Mouse (Mus musculus): Measurements from ENCODE around the gene Ranbp6. TPM values are rescaled to one million over a fixed set of nuclear protein-coding genes. Genes with fewer than 3 reads are reported as not detected.

The Ranbp6 gene
- total and polyA plus RNA-seq, 3 experiments: 22.6 to 23.7 TPM; not detected in 1

GRCm38 (mm10) chr19:29803946-29804345 is 8.8 kb downstream of the Ranbp6 start:
- peak overlapping the region; percentile 46 for H3K9ac ChIP-seq (ENCODE audit: control insufficient read depth, low read depth, low read length, poor library complexity, severe bottlenecking)
- no peak for TF ChIP-seq ELF1 (IDR thresholded peaks at IDR 0.05; ENCODE audit: low read depth, low read length)
- no peak for TF ChIP-seq ZNF384 (IDR thresholded peaks at IDR 0.05; ENCODE audit: low read depth, low read length)
- no peak for TF ChIP-seq ZMIZ1 (IDR thresholded peaks at IDR 0.05; ENCODE audit: low read depth, low read length)
- TF ChIP-seq KAT2A (conservative IDR thresholded peaks at IDR 0.05; ENCODE audit: low read depth, low read length): no peak
- no peak for TF ChIP-seq BHLHE40 (IDR thresholded peaks at IDR 0.05; ENCODE audit: borderline replicate concordance, low read depth, low read length)
- no peak for TF ChIP-seq POLR2AphosphoS2 (IDR thresholded peaks at IDR 0.05; ENCODE audit: low read length)
- TF ChIP-seq GATA1 (IDR thresholded peaks at IDR 0.05; ENCODE audit: low read depth, low read length): no peak
- TF ChIP-seq MXI1 (IDR thresholded peaks at IDR 0.05; ENCODE audit: low read depth, low read length): no peak
- TF ChIP-seq ZKSCAN1 (IDR thresholded peaks at IDR 0.05; ENCODE audit: low read depth, low read length): no peak
- TF ChIP-seq HCFC1 (IDR thresholded peaks at IDR 0.05; ENCODE audit: low read depth, low read length): no peak
- TF ChIP-seq POLR2AphosphoS5 (IDR thresholded peaks at IDR 0.05; ENCODE audit: borderline replicate concordance, low read depth, low read length): no peak
- TF ChIP-seq UBTF (IDR thresholded peaks at IDR 0.05; ENCODE audit: borderline replicate concordance, insufficient read depth, low read depth, low read length): no peak
- TF ChIP-seq RAD21 (IDR thresholded peaks at IDR 0.05; ENCODE audit: low read depth, low read length): no peak
- no peak for TF ChIP-seq MYB (IDR thresholded peaks at IDR 0.05; ENCODE audit: low read depth, low read length)
- peak; percentile 83 for DNase-seq (ENCODE audit: low read depth, low spot score)
- H3K4me1 ChIP-seq (ENCODE audit: control insufficient read depth in 1 of 2, insufficient read depth in 2 of 2, low read length in 2 of 2): peaks cover 14 to 27% of the 10 kb centered on the region in 2 experiments
- H3K36me3 ChIP-seq (ENCODE audit: control insufficient read depth in 1 of 2, insufficient read depth in 2 of 2, low read length in 2 of 2): peaks cover 0 to 31% of the 10 kb centered on the region in 2 experiments; a peak in 2 of 4 replicates
- peaks cover 41% of the 10 kb centered on the region for H3K79me2 ChIP-seq (ENCODE audit: control insufficient read depth, insufficient read depth, low read length, poor library complexity)
- H3K4me3 ChIP-seq (ENCODE audit: control insufficient read depth in 1 of 2, insufficient read depth in 1 of 2, low read depth in 2 of 2, low read length in 2 of 2): peak overlapping the region; percentile 51 to 67
- H3K27me3 ChIP-seq (ENCODE audit: control insufficient read depth in 1 of 2, insufficient read depth in 2 of 2, low read length in 2 of 2): no peaks in the 10 kb centered on the region
- H3K27ac ChIP-seq (ENCODE audit: control insufficient read depth, low read depth, low read length): no peak overlapping the region
- H3K9me3 ChIP-seq (replicated peaks; ENCODE audit: insufficient read depth, low read length): no peaks in the 10 kb centered on the region

GRCm38 (mm10) chr19:29797371-29797770 is 15.4 kb downstream of the Ranbp6 start:
- Histone ChIP-seq H3K9me3 (replicated peaks; ENCODE audit: insufficient read depth, low read length) (no peaks in the 10 kb centered on the region), H3K4me3 (ENCODE audit: control insufficient read depth in 1 of 2, insufficient read depth in 1 of 2, low read depth in 2 of 2, low read length in 2 of 2) (no peak overlapping the region), H3K27me3 (ENCODE audit: control insufficient read depth in 1 of 2, insufficient read depth in 2 of 2, low read length in 2 of 2) (no peaks in the 10 kb centered on the region), H3K79me2 (ENCODE audit: control insufficient read depth, insufficient read depth, low read length, poor library complexity) (peaks cover 42% of the 10 kb centered on the region), H3K4me1 (ENCODE audit: control insufficient read depth in 1 of 2, insufficient read depth in 2 of 2, low read length in 2 of 2) (peaks cover 15 to 31% of the 10 kb centered on the region in 2 experiments; a peak in 3 of 4 replicates), H3K9ac (ENCODE audit: control insufficient read depth, low read depth, low read length, poor library complexity, severe bottlenecking) (no peak overlapping the region), H3K27ac (ENCODE audit: control insufficient read depth, low read depth, low read length) (no peak overlapping the region), H3K36me3 (ENCODE audit: control insufficient read depth in 1 of 2, insufficient read depth in 2 of 2, low read length in 2 of 2) (peaks cover 0 to 42% of the 10 kb centered on the region in 2 experiments; a peak in 2 of 4 replicates)
- no peak for DNase-seq (ENCODE audit: low read depth, low spot score)
- TF ChIP-seq ETS1 (IDR thresholded peaks at IDR 0.05; ENCODE audit: low read depth, low read length): no peak
- TF ChIP-seq TBP (IDR thresholded peaks at IDR 0.05; ENCODE audit: low read depth, low read length): no peak
- no peak for TF ChIP-seq E2F4 (IDR thresholded peaks at IDR 0.05; ENCODE audit: borderline replicate concordance, low read depth, low read length)

Measured in MEL (cell line).